Mouse (Mus musculus): Measurements from ENCODE around the gene Ing2. TPM values are rescaled to one million over a fixed set of nuclear protein-coding genes. Genes with fewer than 3 reads are reported as not detected.

Ing2 gene
- polyA plus RNA-seq, 1 experiment from 2014 or later = 12.6 TPM

DNA sequence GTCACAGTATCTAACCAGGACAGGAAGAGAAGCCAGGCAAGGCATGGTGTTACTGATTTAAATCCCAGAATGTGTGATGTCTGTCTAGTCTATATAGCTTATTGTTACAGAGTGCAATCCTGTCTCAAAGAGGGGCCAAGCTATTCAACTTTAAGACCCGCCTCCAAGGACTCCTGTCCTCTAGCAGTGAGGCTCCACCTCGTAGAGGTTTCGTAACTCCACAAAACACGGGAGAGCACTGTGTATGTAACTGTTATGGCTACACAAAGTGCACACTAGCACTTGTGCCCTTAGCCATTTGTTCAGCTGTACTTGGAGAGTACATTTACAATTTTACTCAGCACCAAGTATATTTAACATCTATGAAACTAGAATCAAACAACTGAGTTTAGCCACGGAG is 32.8 kb upstream of the Ing2 start:
- Histone ChIP-seq H3K4me1 (replicated peaks; ENCODE audit: control insufficient read depth, insufficient read depth, low read length) (peaks cover 9% of the 10 kb centered on the region; the same call in 1 of the 2 replicates), H3K36me3 (ENCODE audit: control insufficient read depth, insufficient read depth) (peaks cover 18% of the 10 kb centered on the region; the same call in 1 of the 2 replicates), H3K9me3 (ENCODE audit: control insufficient read depth) (no peaks in the 10 kb centered on the region), H3K9ac (ENCODE audit: low read depth, low read length) (peak overlapping the region; percentile 7; the same call in 1 of the 2 replicates), H3K27ac (ENCODE audit: low read depth, low read length) (peak overlapping the region; percentile 74), H3K27me3 (replicated peaks; ENCODE audit: control insufficient read depth, insufficient read depth, low read length) (no peaks in the 10 kb centered on the region), H3K4me3 (ENCODE audit: low read depth, low read length) (no peak overlapping the region), H3K4me2 (replicated peaks; ENCODE audit: low read depth) (0 out of 2 replicates have a peak overlapping the region, but pooled peaks have one; percentile 9)
- ATAC-seq = peak; percentile 85
- no peak for TF ChIP-seq CTCF (IDR thresholded peaks at IDR 0.05; ENCODE audit: low read depth)
- 44% methylated on average over 5 of the region's 5 CpGs for WGBS

DNA sequence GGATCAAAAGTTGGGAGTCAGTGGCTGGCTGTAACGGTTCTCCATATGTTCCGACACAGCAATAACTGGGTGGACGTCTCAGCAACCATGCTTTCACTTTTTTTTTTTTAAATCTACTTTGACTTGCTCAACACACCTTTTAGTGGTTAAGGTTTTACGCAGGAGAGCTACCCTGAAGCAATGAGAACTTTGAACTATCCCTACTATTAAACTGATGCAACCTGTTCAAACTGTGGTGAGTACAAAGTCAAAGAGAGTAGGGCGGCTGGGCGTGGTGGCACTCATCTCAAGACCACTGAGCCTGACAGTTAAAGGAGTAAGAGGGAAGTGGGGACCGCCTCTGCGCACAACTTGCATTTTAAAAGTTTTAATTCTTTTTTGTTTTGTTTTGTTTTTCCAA is 31.4 kb upstream of the Ing2 start:
- Histone ChIP-seq H3K4me1 (replicated peaks; ENCODE audit: control insufficient read depth, insufficient read depth, low read length) (peaks cover 9% of the 10 kb centered on the region; the same call in 1 of the 2 replicates), H3K9me3 (ENCODE audit: control insufficient read depth) (no peaks in the 10 kb centered on the region), H3K36me3 (ENCODE audit: control insufficient read depth, insufficient read depth) (peaks cover 14% of the 10 kb centered on the region; the same call in 1 of the 2 replicates), H3K4me3 (ENCODE audit: low read depth, low read length) (no peak overlapping the region), H3K9ac (ENCODE audit: low read depth, low read length) (no peak overlapping the region), H3K27me3 (replicated peaks; ENCODE audit: control insufficient read depth, insufficient read depth, low read length) (no peaks in the 10 kb centered on the region), H3K4me2 (replicated peaks; ENCODE audit: low read depth) (peak overlapping the region; percentile 51), H3K27ac (ENCODE audit: low read depth, low read length) (peak overlapping the region; percentile 72)
- ATAC-seq = peak; percentile 89
- 40% methylated on average over 8 of the region's 8 CpGs for WGBS
- no peak for TF ChIP-seq CTCF (IDR thresholded peaks at IDR 0.05; ENCODE audit: low read depth)

GRCm38 (mm10) chr8:47702333-47702732 is 27.0 kb upstream of the Ing2 start:
- 0 out of 2 replicates have a peak, but pooled peaks cover 2% of the 10 kb centered on the region for H3K4me1 ChIP-seq (replicated peaks; ENCODE audit: control insufficient read depth, insufficient read depth, low read length)
- no peak overlapping the region for H3K4me2 ChIP-seq (replicated peaks; ENCODE audit: low read depth)
- H3K27me3 ChIP-seq (replicated peaks; ENCODE audit: control insufficient read depth, insufficient read depth, low read length) = no peaks in the 10 kb centered on the region
- WGBS = 42% methylated on average over 1 of the region's 1 CpGs
- H3K36me3 ChIP-seq (ENCODE audit: control insufficient read depth, insufficient read depth) = no peaks in the 10 kb centered on the region
- no peak for ATAC-seq
- H3K9me3 ChIP-seq (ENCODE audit: control insufficient read depth) = no peaks in the 10 kb centered on the region
- TF ChIP-seq CTCF (IDR thresholded peaks at IDR 0.05; ENCODE audit: low read depth) = no peak
- H3K9ac ChIP-seq (ENCODE audit: low read depth, low read length) = no peak overlapping the region
- no peak overlapping the region for H3K4me3 ChIP-seq (ENCODE audit: low read depth, low read length)
- H3K27ac ChIP-seq (ENCODE audit: low read depth, low read length) = no peak overlapping the region

GRCm38 (mm10) chr8:47697696-47698095 is 22.3 kb upstream of the Ing2 start:
- Histone ChIP-seq H3K4me2 (replicated peaks; ENCODE audit: low read depth) (no peak overlapping the region), H3K9ac (ENCODE audit: low read depth, low read length) (no peak overlapping the region), H3K27me3 (replicated peaks; ENCODE audit: control insufficient read depth, insufficient read depth, low read length) (no peaks in the 10 kb centered on the region), H3K4me1 (replicated peaks; ENCODE audit: control insufficient read depth, insufficient read depth, low read length) (no peaks in the 10 kb centered on the region), H3K9me3 (ENCODE audit: control insufficient read depth) (no peaks in the 10 kb centered on the region), H3K4me3 (ENCODE audit: low read depth, low read length) (no peak overlapping the region), H3K27ac (ENCODE audit: low read depth, low read length) (no peak overlapping the region), H3K36me3 (ENCODE audit: control insufficient read depth, insufficient read depth) (no peaks in the 10 kb centered on the region)
- no peak for TF ChIP-seq CTCF (IDR thresholded peaks at IDR 0.05; ENCODE audit: low read depth)
- no peak for ATAC-seq
- 67% methylated on average over 1 of the region's 1 CpGs for WGBS

DNA sequence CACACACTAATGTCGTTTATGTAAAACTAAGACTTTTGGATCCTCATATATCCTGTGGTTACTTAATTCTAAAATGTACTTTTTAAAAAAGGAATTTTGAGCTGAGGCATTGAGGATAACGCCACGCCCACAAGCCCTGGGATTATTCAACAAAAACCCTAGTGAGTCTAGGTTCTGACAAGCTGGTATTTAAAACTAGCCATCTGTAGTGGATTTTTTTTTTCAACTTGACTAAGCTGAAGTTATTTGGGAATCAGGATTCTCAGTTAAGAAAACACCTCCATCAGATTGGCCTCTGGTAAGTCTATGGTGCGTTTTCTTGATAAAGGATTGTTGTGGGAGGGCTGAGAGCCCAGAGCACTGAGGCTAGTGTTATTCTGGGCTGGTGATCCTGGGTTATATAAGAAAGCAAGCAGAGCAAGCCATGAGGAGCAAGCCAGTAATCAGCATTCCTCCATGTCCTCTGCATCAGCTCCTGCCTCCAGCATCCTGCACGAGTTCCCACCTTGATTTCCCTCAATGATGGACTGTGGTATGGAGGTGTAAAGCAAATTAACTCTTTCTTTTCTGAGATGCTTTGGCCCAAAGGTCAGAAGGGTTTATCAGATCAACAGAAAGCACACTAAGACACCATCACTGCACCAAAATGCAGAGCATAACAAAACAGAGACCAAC is 20.2 kb upstream of the Ing2 start:
- Histone ChIP-seq H3K27ac (ENCODE audit: low read depth, low read length) (no peak overlapping the region), H3K9me3 (ENCODE audit: control insufficient read depth) (no peaks in the 10 kb centered on the region), H3K4me3 (ENCODE audit: low read depth, low read length) (no peak overlapping the region), H3K36me3 (ENCODE audit: control insufficient read depth, insufficient read depth) (no peaks in the 10 kb centered on the region), H3K27me3 (replicated peaks; ENCODE audit: control insufficient read depth, insufficient read depth, low read length) (no peaks in the 10 kb centered on the region), H3K4me1 (replicated peaks; ENCODE audit: control insufficient read depth, insufficient read depth, low read length) (no peaks in the 10 kb centered on the region), H3K9ac (ENCODE audit: low read depth, low read length) (no peak overlapping the region), H3K4me2 (replicated peaks; ENCODE audit: low read depth) (no peak overlapping the region)
- no peak for TF ChIP-seq CTCF (IDR thresholded peaks at IDR 0.05; ENCODE audit: low read depth)
- ATAC-seq = no peak
- 83% methylated on average over 5 of the region's 5 CpGs for WGBS

DNA sequence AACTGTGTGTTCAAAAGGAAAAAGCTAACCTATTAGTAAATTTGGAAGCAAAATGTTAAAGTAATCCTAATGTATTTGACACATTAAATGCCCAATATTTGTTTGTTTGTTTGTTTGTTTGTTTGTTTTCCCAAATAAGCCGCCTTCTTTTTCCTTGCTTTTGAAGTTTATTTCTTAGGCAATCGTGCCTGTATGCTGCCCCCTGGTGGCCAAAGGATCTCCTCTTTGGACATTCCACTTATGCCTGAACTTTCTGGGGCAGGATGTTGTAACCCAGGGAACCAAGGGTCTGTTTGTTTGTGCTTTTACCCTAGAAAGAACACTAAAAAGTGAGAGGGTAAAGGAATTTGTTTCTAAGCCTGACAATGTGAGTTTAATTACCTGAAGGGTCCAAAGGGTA is 17.8 kb upstream of the Ing2 start:
- no peak overlapping the region for H3K4me3 ChIP-seq (ENCODE audit: low read depth, low read length)
- H3K9me3 ChIP-seq (ENCODE audit: control insufficient read depth) = no peaks in the 10 kb centered on the region
- no peak overlapping the region for H3K4me2 ChIP-seq (replicated peaks; ENCODE audit: low read depth)
- no peaks in the 10 kb centered on the region for H3K4me1 ChIP-seq (replicated peaks; ENCODE audit: control insufficient read depth, insufficient read depth, low read length)
- 0 out of 2 replicates have a peak, but pooled peaks have one; percentile 41 for ATAC-seq
- no peak overlapping the region for H3K9ac ChIP-seq (ENCODE audit: low read depth, low read length)
- WGBS = 14% methylated on average over 2 of the region's 2 CpGs
- TF ChIP-seq CTCF (IDR thresholded peaks at IDR 0.05; ENCODE audit: low read depth) = peak; percentile 86
- no peak overlapping the region for H3K27ac ChIP-seq (ENCODE audit: low read depth, low read length)
- H3K36me3 ChIP-seq (ENCODE audit: control insufficient read depth, insufficient read depth) = no peaks in the 10 kb centered on the region
- H3K27me3 ChIP-seq (replicated peaks; ENCODE audit: control insufficient read depth, insufficient read depth, low read length) = no peaks in the 10 kb centered on the region
